Comparison of ENCODE assay signal across 10 mouse cellular contexts in genomic region chr10:118250852-118251295, GRCm38 (mm10). TPM values are rescaled to one million over a fixed set of nuclear protein-coding genes. Genes with fewer than 3 reads are reported as not detected.
DNase-seq lines count a peak whose midpoint lies in the region; TF ChIP-seq lines count a peak whose summit lies in the region.
"Had no signal": no experiment of that assay in that cellular context is flagged by ENCODE, and none has a peak within 500 bp of the region (broad histone marks: within the 10 kb centered on the region; RNA-seq: fewer than 3 reads in every experiment).

No protein-coding gene starts in this region.

- intact Hi-C loops in gastrocnemius, adult 2 months (cut with DNase I), result no loop called here
- intact Hi-C loops in left cerebral cortex, postnatal 4 days (cut with DNase I), result no loop called here

- TF ChIP-seq POLR2A in bone marrow macrophage, adult 2 months (IDR thresholded peaks at IDR 0.05; ENCODE audit: borderline replicate concordance, low read depth, low read length), result no peak

- peak; percentile 13 for DNase-seq in gastrocnemius, adult 2 months
- DNase-seq in gastrocnemius, adult 18-20 months (ENCODE audit: low spot score), result no peak
- peak; percentile 11 to 13 for DNase-seq in B cell, adult 2 months
- DNase-seq in gastrocnemius, postnatal 25 days, result peak; percentile 2
- peak; percentile 53 for DNase-seq in left cerebral cortex, postnatal 4 days
- DNase-seq in retina, embryonic 14.5 days (ENCODE audit: low spot score), result peak; percentile 83
- no peak for DNase-seq in ovary, adult 18-20 months (ENCODE audit: low spot score)

- TF ChIP-seq CTCF in gastrocnemius, adult 2 months (IDR thresholded peaks at IDR 0.05), result no peak
- 0 out of 2 replicates have a peak, but pooled peaks have one; percentile 22 for TF ChIP-seq CTCF in bone marrow macrophage, adult 2 months (IDR thresholded peaks at IDR 0.05; ENCODE audit: low read depth, low read length)

- no peak overlapping the region for H3K27ac ChIP-seq in gastrocnemius, adult 2 months
- H3K27ac ChIP-seq in bone marrow macrophage, adult 2 months (ENCODE audit: insufficient read depth, low read depth, low read length), result no peak overlapping the region
- H3K27ac ChIP-seq: heart, embryonic 13.5 days had no signal

- no peaks in the 10 kb centered on the region for H3K4me1 ChIP-seq in bone marrow macrophage, adult 2 months (ENCODE audit: control insufficient read depth, insufficient read depth, low read length)
- H3K4me1 ChIP-seq: heart, embryonic 13.5 days had no signal

- H3K4me3 ChIP-seq in gastrocnemius, adult 2 months, result no peak overlapping the region
- no peak overlapping the region for H3K4me3 ChIP-seq in bone marrow macrophage, adult 2 months (ENCODE audit: insufficient read depth, low read length)
- H3K4me3 ChIP-seq: heart, embryonic 13.5 days; myocyte had no signal

RNA-seq across cellular contexts. Expression of gene Gm32802, which starts 7.6 kb away (rescaled TPM):
- under 1 TPM; 0.54 to 0.59 TPM for total RNA-seq in gastrocnemius, adult 2 months (2021)
- total RNA-seq in gastrocnemius, adult 18-20 months (2021), result under 1 TPM; 0.39 to 0.43 TPM
- polyA plus RNA-seq in bone marrow macrophage, adult 2 months (2012; ENCODE audit: insufficient read depth, insufficient read length, missing spikeins), result not detected in 2 replicates
- total RNA-seq in gastrocnemius, postnatal 25 days (2021), result under 1 TPM; 0.38 to 0.54 TPM
- under 1 TPM; 0.64 to 0.98 TPM for total RNA-seq in left cerebral cortex, postnatal 4 days (2021)
- polyA plus RNA-seq: heart, embryonic 13.5 days had no signal

RNA-seq across cellular contexts. Expression of gene Gm32717, which starts 10.3 kb away (rescaled TPM):
- under 1 TPM; 0.54 to 0.59 TPM for total RNA-seq in gastrocnemius, adult 2 months (2021)
- under 1 TPM; 0.39 to 0.43 TPM for total RNA-seq in gastrocnemius, adult 18-20 months (2021)
- polyA plus RNA-seq in bone marrow macrophage, adult 2 months (2012; ENCODE audit: insufficient read depth, insufficient read length, missing spikeins), result not detected in 2 replicates
- total RNA-seq in gastrocnemius, postnatal 25 days (2021), result under 1 TPM; 0.38 to 0.54 TPM
- under 1 TPM; 0.64 to 0.98 TPM for total RNA-seq in left cerebral cortex, postnatal 4 days (2021)
- polyA plus RNA-seq: heart, embryonic 13.5 days had no signal

RNA-seq across cellular contexts. Expression of gene Iltifb, which starts 44.0 kb away (rescaled TPM):
- total RNA-seq in gastrocnemius, adult 2 months (2021), result not detected
- total RNA-seq in gastrocnemius, adult 18-20 months (2021), result not detected
- not detected in 2 replicates for polyA plus RNA-seq in bone marrow macrophage, adult 2 months (2012; ENCODE audit: insufficient read depth, insufficient read length, missing spikeins)
- total RNA-seq in gastrocnemius, postnatal 25 days (2021), result not detected
- not detected for total RNA-seq in left cerebral cortex, postnatal 4 days (2021)
- polyA plus RNA-seq: heart, embryonic 13.5 days; myocyte had no signal

RNA-seq across cellular contexts. Expression of gene Il22, which starts 46.1 kb away (rescaled TPM):
- not detected for total RNA-seq in gastrocnemius, adult 2 months (2021)
- not detected for total RNA-seq in gastrocnemius, adult 18-20 months (2021)
- polyA plus RNA-seq in bone marrow macrophage, adult 2 months (2012; ENCODE audit: insufficient read depth, insufficient read length, missing spikeins), result not detected in 2 replicates
- total RNA-seq in gastrocnemius, postnatal 25 days (2021), result not detected
- total RNA-seq in left cerebral cortex, postnatal 4 days (2021), result not detected
- polyA plus RNA-seq: heart, embryonic 13.5 days; myocyte had no signal

Comparison
In these comparisons a context has a peak if more than half of its experiments do, and no peak if none do; other contexts are left out.
1. DNase-seq: peak in gastrocnemius, adult 2 months (single experiment), B cell, adult 2 months (2 of 2), gastrocnemius, postnatal 25 days (single experiment), left cerebral cortex, postnatal 4 days (single experiment) and retina, embryonic 14.5 days (single experiment); none in gastrocnemius, adult 18-20 months (single experiment) and ovary, adult 18-20 months (single experiment).